Mouse (Mus musculus): ENCODE data around the gene Sardh.

The Sardh gene

GRCm38 (mm10) chr2:27248211-27248610 is at the start of gene Sardh:
Gene Sardh, minus strand, starts transcription at chr2:27248337.
- in situ Hi-C loops (cut with MseI, MboI): no loop called here

- in situ Hi-C loops (cut with MseI, MboI): no loop called here
Observed at GRCm38 (mm10) chr2:27296656-27297406, 48.7 kb upstream of the Sardh start.

- in situ Hi-C loops (cut with MseI, MboI): no loop called here
Observed at GRCm38 (mm10) chr2:27294777-27295176, 46.6 kb upstream of the Sardh start.

- in situ Hi-C loops (cut with MseI, MboI): no loop called here
Observed at GRCm38 (mm10) chr2:27289019-27289418, 40.9 kb upstream of the Sardh start.

GRCm38 (mm10) chr2:27286971-27287710 is 39.0 kb upstream of the Sardh start:
- in situ Hi-C loops (cut with MseI, MboI): no loop called here

- in situ Hi-C loops (cut with MseI, MboI): loop anchor here (5.0 kb wide), 1 partner anchor 143 kb away; the partner anchor contains the start of gene Vav2 (in 2 of the 2)
Observed at GRCm38 (mm10) chr2:27284441-27284840, 36.3 kb upstream of the Sardh start.

- in situ Hi-C loops (cut with MseI, MboI): loop anchor here (5.0 kb wide), 1 partner anchor 146 kb away; the partner anchor contains the start of gene Vav2 (in 2 of the 2)
Observed at GRCm38 (mm10) chr2:27281771-27282170, 33.6 kb upstream of the Sardh start.

GRCm38 (mm10) chr2:27280920-27281611 is 32.9 kb upstream of the Sardh start:
- in situ Hi-C loops (cut with MseI, MboI): loop anchor here (5.0 kb wide), 1 partner anchor 146 kb away; the partner anchor contains the start of gene Vav2 (in 2 of the 2)

GRCm38 (mm10) chr2:27278859-27279258 is 30.7 kb upstream of the Sardh start:
- in situ Hi-C loops (cut with MseI, MboI): no loop called here

GRCm38 (mm10) chr2:27268325-27268724 is 20.2 kb upstream of the Sardh start:
- in situ Hi-C loops (cut with MseI, MboI): no loop called here

GRCm38 (mm10) chr2:27265819-27266218 is 17.7 kb upstream of the Sardh start:
- in situ Hi-C loops (cut with MseI, MboI): no loop called here

GRCm38 (mm10) chr2:27262984-27263383 is 14.8 kb upstream of the Sardh start:
- in situ Hi-C loops (cut with MseI, MboI): no loop called here

- in situ Hi-C loops (cut with MseI, MboI): no loop called here
Observed at GRCm38 (mm10) chr2:27251434-27251833, 3.3 kb upstream of the Sardh start.

- in situ Hi-C loops (cut with MseI, MboI): no loop called here
Observed at GRCm38 (mm10) chr2:27247487-27247863, 662 bp downstream of the Sardh start.

GRCm38 (mm10) chr2:27246712-27247486 is 1.2 kb downstream of the Sardh start:
- in situ Hi-C loops (cut with MseI, MboI): no loop called here

GRCm38 (mm10) chr2:27245947-27246346 is 2.2 kb downstream of the Sardh start:
- in situ Hi-C loops (cut with MseI, MboI): no loop called here

GRCm38 (mm10) chr2:27237342-27237741 is 10.8 kb downstream of the Sardh start:
- in situ Hi-C loops (cut with MseI, MboI): loop anchor here (5.0 to 10.0 kb wide), 3 partner anchors 163 to 193 kb away; partner anchors contain the start of genes Adamtsl2 (in 1 of the 2) and Mymk (in 1 of the 2)

GRCm38 (mm10) chr2:27235729-27236128 is 12.4 kb downstream of the Sardh start:
- in situ Hi-C loops (cut with MseI, MboI): loop anchor here (5.0 to 10.0 kb wide), 3 partner anchors 161 to 191 kb away; partner anchors contain the start of genes Adamtsl2 (in 1 of the 2) and Mymk (in 1 of the 2)

- in situ Hi-C loops (cut with MseI, MboI): loop anchor here in 1 of 2 experiments (10.0 kb wide), 2 partner anchors 158 to 188 kb away; partner anchors contain the start of genes Adamtsl2 and Mymk
Observed at GRCm38 (mm10) chr2:27232376-27232775, 15.8 kb downstream of the Sardh start.

GRCm38 (mm10) chr2:27229481-27230105 is 18.5 kb downstream of the Sardh start:
- in situ Hi-C loops (cut with MseI, MboI): loop anchor here in 1 of 2 experiments (10.0 kb wide), 2 partner anchors 155 to 185 kb away; partner anchors contain the start of genes Adamtsl2 and Mymk
